Mouse (Mus musculus): ENCODE results near the gene Hspb9.

Hspb9 gene

GRCm38 (mm10) chr11:100730477-100731205 is 17.0 kb downstream of the Hspb9 start:
- no peak for DNase-seq (ENCODE audit: low read depth, low spot score)

- peak; percentile 52 for DNase-seq (ENCODE audit: low read depth, low spot score)
Observed at GRCm38 (mm10) chr11:100735134-100735865, 21.6 kb downstream of the Hspb9 start.

- peak; percentile 74 for DNase-seq (ENCODE audit: low read depth, low spot score)
Observed at GRCm38 (mm10) chr11:100735954-100736745, 22.5 kb downstream of the Hspb9 start.

GRCm38 (mm10) chr11:100736746-100737080 is 23.1 kb downstream of the Hspb9 start:
- peak; percentile 40 for DNase-seq (ENCODE audit: low read depth, low spot score)

GRCm38 (mm10) chr11:100737105-100737733 is 23.6 kb downstream of the Hspb9 start:
- DNase-seq (ENCODE audit: low read depth, low spot score): peak; percentile 58

GRCm38 (mm10) chr11:100738066-100738604 is 24.5 kb downstream of the Hspb9 start, which contains the start of gene Rab5c:
Rab5c (minus strand) TSS chr11:100738215.
- peak; percentile 99 for DNase-seq (ENCODE audit: low read depth, low spot score)

GRCm38 (mm10) chr11:100738749-100739148 is 25.1 kb downstream of the Hspb9 start:
- DNase-seq (ENCODE audit: low read depth, low spot score): no peak

- no peak for DNase-seq (ENCODE audit: low read depth, low spot score)
Observed at GRCm38 (mm10) chr11:100741348-100741747, 27.7 kb downstream of the Hspb9 start.

- peak; percentile 65 for DNase-seq (ENCODE audit: low read depth, low spot score)
Observed at GRCm38 (mm10) chr11:100745085-100745484, 31.4 kb downstream of the Hspb9 start.

- no peak for DNase-seq (ENCODE audit: low read depth, low spot score)
Observed at GRCm38 (mm10) chr11:100746546-100746945, 32.9 kb downstream of the Hspb9 start.

GRCm38 (mm10) chr11:100747114-100747513 is 33.5 kb downstream of the Hspb9 start:
- DNase-seq (ENCODE audit: low read depth, low spot score): no peak

GRCm38 (mm10) chr11:100748620-100749019 is 35.0 kb downstream of the Hspb9 start:
- DNase-seq (ENCODE audit: low read depth, low spot score): no peak

GRCm38 (mm10) chr11:100749469-100749868 is 35.8 kb downstream of the Hspb9 start:
- DNase-seq (ENCODE audit: low read depth, low spot score): no peak

- DNase-seq (ENCODE audit: low read depth, low spot score): no peak
Observed at GRCm38 (mm10) chr11:100750127-100750526, 36.5 kb downstream of the Hspb9 start.

- no peak for DNase-seq (ENCODE audit: low read depth, low spot score)
Observed at GRCm38 (mm10) chr11:100752294-100752693, 38.6 kb downstream of the Hspb9 start.

- DNase-seq (ENCODE audit: low read depth, low spot score): no peak
Observed at GRCm38 (mm10) chr11:100754021-100754692, 40.5 kb downstream of the Hspb9 start.

GRCm38 (mm10) chr11:100754693-100755057 is 41.0 kb downstream of the Hspb9 start:
- DNase-seq (ENCODE audit: low read depth, low spot score): no peak

GRCm38 (mm10) chr11:100756476-100756875 is 42.8 kb downstream of the Hspb9 start:
- DNase-seq (ENCODE audit: low read depth, low spot score): no peak

- DNase-seq (ENCODE audit: low read depth, low spot score): no peak
Observed at GRCm38 (mm10) chr11:100757566-100757965, 43.9 kb downstream of the Hspb9 start.

GRCm38 (mm10) chr11:100758707-100759610 is 45.3 kb downstream of the Hspb9 start:
- DNase-seq (ENCODE audit: low read depth, low spot score): peak; percentile 21
